Mouse (Mus musculus): ENCODE data around the gene Gm10644. TPM values are rescaled to one million over a fixed set of nuclear protein-coding genes. Genes with fewer than 3 reads are reported as not detected.
A peak's percentile ranks its signal among the peaks of the same experiment; 100 is the strongest.

Gene Gm10644
- total RNA-seq, 2 experiments from 2014 or later = not detected

DNA sequence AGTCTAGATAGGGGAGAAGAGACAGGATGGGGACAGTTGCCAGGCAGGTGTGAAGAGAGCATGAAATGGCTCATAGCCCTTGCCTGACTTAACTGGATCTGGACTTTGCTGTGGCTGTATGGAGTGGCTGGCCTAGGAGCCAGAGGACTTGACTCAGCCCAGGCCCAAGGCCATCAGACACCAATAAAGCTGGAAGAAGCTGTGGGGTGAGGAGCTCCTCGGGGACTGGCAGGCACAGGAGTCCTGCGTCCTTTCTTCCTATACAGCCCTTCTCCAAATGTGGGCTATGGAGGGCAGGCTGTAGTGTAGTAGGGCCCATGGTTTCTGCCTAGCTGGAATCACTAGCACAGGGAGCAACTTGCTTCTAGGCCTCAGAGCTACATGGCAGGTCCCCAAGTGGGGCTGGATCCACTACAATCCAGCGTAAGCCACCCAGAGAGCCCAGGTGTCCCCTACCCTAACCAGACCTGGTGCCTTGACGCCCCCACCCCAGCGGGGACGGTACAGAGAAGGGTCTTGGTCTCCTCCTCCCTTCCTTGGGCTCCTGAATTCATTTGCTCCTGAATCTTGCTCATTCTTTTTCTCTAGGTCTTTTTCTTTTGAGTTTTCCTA lies 13.8 kb downstream of the Gm10644 start:
- ATAC-seq (replicated peaks; ENCODE audit: low FRiP score, poor library complexity, severe bottlenecking) = no peak

- ATAC-seq (replicated peaks; ENCODE audit: low FRiP score, poor library complexity, severe bottlenecking) = no peak
These were observed 16.7 kb downstream of the Gm10644 start for GRCm38 (mm10) chr8:83938330-83938729.

DNA sequence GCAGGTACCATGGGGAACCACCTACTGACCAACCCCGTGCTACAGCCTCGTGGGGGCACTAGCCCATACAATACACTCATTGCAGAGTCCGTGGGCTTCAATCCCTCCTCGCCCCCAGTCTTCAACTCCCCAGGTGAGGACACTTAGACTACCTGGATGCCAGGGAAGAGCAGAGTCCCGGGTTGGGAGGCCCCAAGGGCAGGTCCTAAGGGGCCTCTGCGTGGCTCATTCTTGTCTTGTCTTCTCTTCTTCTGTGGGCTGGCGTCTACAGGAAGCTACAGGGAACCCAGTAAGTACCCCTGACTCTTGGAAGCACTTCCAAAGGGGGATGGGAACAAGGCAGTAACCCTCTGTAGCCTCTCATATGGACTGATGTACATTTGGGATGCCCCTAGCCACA lies 17.4 kb downstream of the Gm10644 start:
- no peak for ATAC-seq (replicated peaks; ENCODE audit: low FRiP score, poor library complexity, severe bottlenecking)

GRCm38 (mm10) chr8:83935435-83935834 lies 19.6 kb downstream of the Gm10644 start:
- no peak for ATAC-seq (replicated peaks; ENCODE audit: low FRiP score, poor library complexity, severe bottlenecking)

- no peak for ATAC-seq (replicated peaks; ENCODE audit: low FRiP score, poor library complexity, severe bottlenecking)
These were observed 20.0 kb downstream of the Gm10644 start for GRCm38 (mm10) chr8:83934994-83935393.

GRCm38 (mm10) chr8:83934222-83934621 lies 20.8 kb downstream of the Gm10644 start:
- ATAC-seq (replicated peaks; ENCODE audit: low FRiP score, poor library complexity, severe bottlenecking) = no peak

GRCm38 (mm10) chr8:83926266-83926665 lies 28.7 kb downstream of the Gm10644 start:
- no peak for ATAC-seq (replicated peaks; ENCODE audit: low FRiP score, poor library complexity, severe bottlenecking)

DNA sequence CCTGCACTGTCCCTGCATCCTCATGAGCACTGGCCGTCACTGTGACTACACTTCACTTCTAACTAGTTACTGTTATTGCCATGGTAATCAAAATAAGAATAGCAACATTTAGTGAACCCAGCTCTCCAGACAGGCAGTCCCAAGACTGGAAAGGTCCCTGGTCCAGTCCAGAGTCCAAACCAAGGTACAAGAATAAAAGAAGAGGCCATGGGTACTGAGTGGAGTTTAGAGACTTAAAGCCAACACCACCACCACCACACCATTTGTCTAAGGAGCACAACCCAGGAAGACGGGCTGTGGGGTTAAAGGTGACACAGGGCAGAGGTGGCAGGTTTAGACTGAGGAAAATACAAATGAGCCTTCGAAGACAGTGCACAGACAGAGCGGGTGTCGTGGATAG lies 30.4 kb downstream of the Gm10644 start:
- ATAC-seq (replicated peaks; ENCODE audit: low FRiP score, poor library complexity, severe bottlenecking) = no peak

- ATAC-seq (replicated peaks; ENCODE audit: low FRiP score, poor library complexity, severe bottlenecking) = no peak
These were observed 32.3 kb downstream of the Gm10644 start for GRCm38 (mm10) chr8:83922727-83923126.

DNA sequence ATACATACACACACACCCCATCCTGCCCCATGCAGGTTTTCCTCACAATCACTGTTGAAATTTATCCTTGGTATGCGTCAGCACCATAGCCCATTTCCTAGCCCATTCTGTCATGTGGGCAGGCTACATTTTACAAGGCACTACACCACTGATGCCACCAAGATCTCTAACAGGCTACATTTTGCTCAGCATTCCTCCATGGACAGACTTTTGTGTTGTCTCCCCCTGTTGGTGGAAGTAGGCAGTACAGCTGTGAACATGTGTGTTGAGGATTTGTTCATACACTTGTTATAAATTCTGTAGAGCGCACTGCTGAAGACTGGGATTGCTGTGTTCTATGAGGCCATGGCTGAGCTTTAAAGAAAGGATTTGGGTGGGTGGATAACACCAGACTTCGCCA lies 33.4 kb downstream of the Gm10644 start:
- ATAC-seq (replicated peaks; ENCODE audit: low FRiP score, poor library complexity, severe bottlenecking) = peak; percentile 53; the same call in 1 of the 2 replicates

- ATAC-seq (replicated peaks; ENCODE audit: low FRiP score, poor library complexity, severe bottlenecking) = no peak
These were observed 37.4 kb downstream of the Gm10644 start for GRCm38 (mm10) chr8:83917566-83917965.

DNA sequence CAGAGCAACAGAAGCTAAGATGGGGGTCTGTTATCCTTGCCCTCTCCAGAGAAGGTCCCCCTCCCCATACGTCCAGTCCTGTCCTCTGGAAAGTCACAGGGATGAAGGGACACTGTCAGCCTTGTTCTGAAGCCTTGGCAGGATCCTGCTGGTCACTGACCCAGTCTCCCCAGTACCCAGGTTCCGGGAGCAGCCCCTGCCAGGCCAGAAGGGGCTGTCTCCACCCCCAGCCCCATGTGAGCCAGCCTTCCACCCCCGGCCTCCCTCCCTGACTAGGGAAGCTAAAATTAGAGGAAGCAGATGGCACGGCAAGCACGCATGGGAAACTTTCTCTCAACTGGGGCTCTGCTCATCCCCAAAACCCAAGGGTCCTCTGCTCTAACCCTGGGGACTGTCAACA lies 39.0 kb downstream of the Gm10644 start:
- no peak for ATAC-seq (replicated peaks; ENCODE audit: low FRiP score, poor library complexity, severe bottlenecking)

DNA sequence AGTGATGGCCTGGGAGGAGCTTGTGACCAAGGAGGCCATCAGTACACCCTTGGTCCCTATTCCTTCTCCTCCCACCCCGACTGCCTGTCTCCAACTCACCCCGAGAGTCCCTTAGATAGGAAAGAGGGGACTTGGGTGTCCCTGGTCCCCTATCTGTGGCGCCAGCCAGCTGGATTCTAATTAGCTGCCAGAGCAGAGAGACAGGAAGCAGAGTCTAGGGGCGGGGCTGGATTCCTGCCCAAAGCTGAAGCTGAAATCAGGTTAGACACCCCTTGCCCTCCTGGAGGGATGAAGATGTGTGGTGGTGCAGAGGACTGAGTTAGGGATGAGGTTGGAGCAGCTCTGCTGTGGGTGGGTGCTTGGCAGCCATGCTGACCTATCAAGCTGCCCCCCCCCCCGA lies 40.1 kb downstream of the Gm10644 start:
- ATAC-seq (replicated peaks; ENCODE audit: low FRiP score, poor library complexity, severe bottlenecking) = no peak

GRCm38 (mm10) chr8:83914232-83914631 lies 40.8 kb downstream of the Gm10644 start:
- no peak; the same call in 1 of the 2 replicates for ATAC-seq (replicated peaks; ENCODE audit: low FRiP score, poor library complexity, severe bottlenecking)

DNA sequence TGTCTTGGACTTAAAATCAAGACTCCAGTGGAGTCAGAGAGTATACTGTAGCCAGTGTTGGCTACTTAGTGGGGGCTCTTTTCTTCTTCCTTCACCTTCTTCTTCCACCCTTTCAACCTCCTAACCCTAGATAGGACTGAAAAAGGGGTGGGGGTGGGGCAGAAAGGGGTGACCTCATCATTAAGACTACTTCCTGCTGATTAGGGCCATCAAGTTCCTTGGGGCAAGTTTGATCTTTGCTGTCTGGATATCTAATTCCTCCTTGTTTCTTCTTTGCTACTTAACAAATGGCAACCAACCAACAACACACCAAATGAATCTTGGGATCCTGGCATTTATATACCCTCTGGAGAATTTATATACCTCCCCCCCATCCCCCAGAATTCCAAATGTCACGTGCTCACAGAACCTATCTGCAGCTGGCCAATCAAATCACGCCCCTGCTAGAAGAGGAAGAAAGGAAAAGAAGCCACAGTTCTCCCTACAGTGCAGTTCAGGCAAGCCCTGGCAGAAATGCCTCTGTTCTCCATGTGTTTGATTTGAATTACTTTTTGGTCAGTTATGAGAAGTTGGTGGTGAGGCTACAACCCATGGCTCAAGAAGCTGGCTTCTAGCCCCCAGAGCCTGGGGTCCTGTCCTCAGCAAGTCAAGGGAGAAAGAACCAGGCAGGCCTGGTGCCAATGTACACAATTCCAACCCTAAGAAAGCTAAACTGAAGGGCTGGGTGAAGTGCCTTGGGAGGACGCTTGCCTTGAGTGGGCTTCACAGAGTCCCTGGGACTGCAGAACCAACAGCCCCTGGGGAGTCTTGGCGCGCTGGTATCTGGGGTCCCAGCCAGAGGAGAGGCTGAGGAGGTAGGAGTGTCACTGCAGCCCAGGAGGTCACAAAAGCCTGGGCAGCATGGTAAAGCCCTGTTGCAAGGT lies 42.9 kb downstream of the Gm10644 start:
- no peak for ATAC-seq (replicated peaks; ENCODE audit: low FRiP score, poor library complexity, severe bottlenecking)

DNA sequence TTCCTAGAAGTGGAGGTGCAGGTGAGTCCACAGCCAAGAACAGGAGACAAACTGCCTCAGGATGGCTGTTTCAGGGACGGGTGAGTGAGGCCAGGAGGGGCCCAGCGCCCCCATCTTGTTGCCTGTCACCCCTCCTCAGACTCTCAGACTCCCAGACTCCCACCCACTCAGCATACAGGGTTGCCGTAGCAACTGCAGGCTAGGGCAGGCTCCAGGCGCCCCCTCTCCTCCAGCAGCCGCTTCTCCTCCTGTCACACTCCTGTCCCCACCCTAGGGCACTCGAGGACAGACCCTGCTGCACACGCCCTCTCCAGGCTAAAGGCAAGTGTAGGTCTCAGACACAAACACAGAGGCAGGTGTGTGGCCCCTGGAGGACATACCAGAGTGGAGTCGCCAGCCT lies 45.7 kb downstream of the Gm10644 start:
- ATAC-seq (replicated peaks; ENCODE audit: low FRiP score, poor library complexity, severe bottlenecking) = no peak

DNA sequence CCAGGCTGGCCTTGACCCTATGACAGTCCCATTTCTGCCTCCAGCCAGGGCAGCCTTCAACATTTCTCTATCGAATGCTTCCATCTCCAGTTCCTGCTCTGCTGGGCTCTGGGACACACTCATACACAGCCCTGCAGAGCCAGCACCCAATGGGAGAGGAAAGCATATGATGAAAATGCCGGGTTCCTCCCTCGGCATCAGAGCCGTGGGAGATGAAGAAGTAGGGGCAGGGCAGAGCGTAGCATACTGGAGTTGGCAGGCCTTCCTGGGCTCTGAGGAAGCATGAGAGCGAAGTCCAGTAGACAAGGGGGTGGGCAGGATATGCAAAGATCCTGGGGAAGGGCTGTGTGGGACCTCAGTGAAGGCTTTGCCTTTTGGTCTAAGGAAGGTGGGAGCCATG lies 46.4 kb downstream of the Gm10644 start:
- ATAC-seq (replicated peaks; ENCODE audit: low FRiP score, poor library complexity, severe bottlenecking) = no peak

GRCm38 (mm10) chr8:83902961-83903666 lies 51.9 kb downstream of the Gm10644 start:
- ATAC-seq (replicated peaks; ENCODE audit: low FRiP score, poor library complexity, severe bottlenecking) = no peak

DNA sequence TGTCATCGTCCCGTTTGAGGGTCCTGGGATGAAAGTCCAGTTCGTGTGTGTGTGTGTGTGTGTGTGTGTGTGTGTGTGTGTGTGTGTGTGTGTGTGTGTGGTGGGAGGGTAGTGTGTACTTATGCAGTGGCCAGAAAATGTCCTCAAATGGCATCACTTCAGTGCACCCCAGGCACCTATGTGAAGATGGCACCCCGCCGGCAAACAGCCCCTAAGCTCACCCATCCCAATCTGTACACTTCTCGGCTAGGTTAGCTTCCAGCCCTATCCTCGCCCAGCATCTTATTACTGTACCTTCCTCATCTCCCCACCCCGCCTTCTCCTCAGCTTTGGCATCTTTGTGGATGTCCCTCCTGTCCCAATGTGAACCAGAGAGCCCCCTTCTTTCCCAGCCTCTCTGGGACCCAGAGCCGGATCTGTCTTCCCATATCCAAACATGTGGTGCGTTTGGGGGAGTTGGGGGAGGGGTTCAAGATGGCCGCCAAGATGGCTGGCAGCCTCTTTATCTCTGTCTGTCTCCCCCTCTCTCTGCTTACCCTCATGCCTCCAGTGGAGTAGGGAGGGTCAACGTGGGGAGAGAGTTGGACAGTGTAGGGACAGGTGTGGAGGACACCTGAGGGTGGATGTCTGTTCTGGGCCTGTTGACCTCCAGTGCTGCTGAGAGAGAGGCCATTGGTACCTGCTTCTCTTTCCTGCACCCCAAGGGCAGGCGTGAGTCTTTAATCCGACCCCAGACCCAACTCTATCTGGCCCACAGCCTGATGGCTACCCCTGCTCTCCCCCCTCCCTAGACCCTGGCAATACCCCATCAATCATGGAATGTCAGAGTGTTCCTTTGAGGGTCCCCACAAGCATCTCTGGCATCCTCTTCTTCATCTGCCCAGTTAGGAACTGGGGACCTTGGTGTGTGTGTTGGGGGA lies 53.2 kb downstream of the Gm10644 start:
- ATAC-seq (replicated peaks; ENCODE audit: low FRiP score, poor library complexity, severe bottlenecking) = no peak

- no peak for ATAC-seq (replicated peaks; ENCODE audit: low FRiP score, poor library complexity, severe bottlenecking)
These were observed 54.1 kb downstream of the Gm10644 start for GRCm38 (mm10) chr8:83900957-83901270.
